Mouse (Mus musculus) lung, adult 2 months (tissue): ENCODE measurements at regions not wholly inside any gene's neighbourhood (a gene's known extent, or its start where the extent isn't known, plus 50 kb on each side); places are given as distances from the start of the nearest gene placed in this dataset.

Experiments
- CTCF ChIP-seq: fragments of 200-500 bp; IDR thresholded peaks from 2 replicates; pipeline ENCODE4 v1.5.1; 2011; ENCODE audit warnings: mild to moderate bottlenecking, low read length, control low read depth; ENCODE audit not compliant: insufficient read depth
- POLR2A ChIP-seq: fragments of 200-500 bp; IDR thresholded peaks from 2 replicates; pipeline ENCODE4 v1.6.1; 2011; ENCODE audit warnings: low read depth, mild to moderate bottlenecking, control low read depth, low read length, borderline replicate concordance; ENCODE audit errors: extremely low read depth

GRCm38 (mm10) chr10:68370986-68371385 is 92.4 kb upstream of the Arid5b start:
- TF ChIP-seq POLR2A (no peak), CTCF (no peak)
